Mouse (Mus musculus): ENCODE data around the gene Usp34. TPM values are rescaled to one million over a fixed set of nuclear protein-coding genes. Genes with fewer than 3 reads are reported as not detected.
"Not testable (repeated sequence)": the region's sequence is repeated elsewhere in the genome, so short reads cannot be mapped to it uniquely, and the experiment has no call there.

Usp34 gene
- 57.2 and 77.0 TPM in 2 replicates for total RNA-seq (2017)

DNA sequence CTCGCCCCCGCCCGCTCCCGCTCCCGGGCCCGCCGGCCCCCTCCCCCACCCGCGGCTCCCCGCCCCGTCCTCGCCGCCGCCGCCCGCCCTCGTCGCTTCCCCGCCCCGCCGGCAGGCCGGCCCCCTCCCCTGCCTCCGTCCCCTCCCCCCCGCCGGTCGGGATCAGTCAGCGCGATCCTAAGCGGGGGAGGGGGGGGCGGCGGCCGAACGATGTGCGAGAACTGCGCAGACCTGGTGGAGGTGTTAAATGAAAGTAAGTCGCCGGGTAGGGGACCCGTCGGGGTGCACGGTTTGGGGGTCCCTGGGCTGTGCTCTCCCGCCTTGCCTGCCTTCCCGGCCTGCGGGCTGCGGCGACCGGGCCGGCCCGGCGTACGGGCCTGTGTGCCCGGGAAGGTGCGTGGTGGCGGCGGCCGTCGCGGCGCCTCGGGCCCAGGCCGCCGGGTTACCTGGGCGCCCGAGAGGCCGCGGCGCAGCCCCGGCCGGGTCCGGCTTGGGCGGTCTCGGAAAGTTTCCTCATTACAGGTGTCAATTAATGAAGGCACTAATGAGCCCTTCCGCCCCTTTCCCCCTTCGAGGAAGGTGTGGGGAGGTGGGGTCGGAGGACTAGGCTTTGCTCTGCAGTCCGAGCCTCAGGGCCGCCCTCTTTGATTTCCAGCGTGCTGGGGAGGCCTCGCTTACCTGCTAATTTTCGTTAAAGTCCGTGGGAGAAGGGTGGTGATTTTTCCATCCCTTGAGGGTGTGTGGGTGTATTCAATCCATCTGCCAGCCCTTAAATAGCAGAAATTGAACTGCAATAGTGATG is at the start of gene Usp34:
Gene Usp34, plus strand, starts transcription at position 132 of the 802 bp plus-strand sequence.
- no peak for ATAC-seq (replicated peaks in 1 of 2; ENCODE audit: insufficient read depth in 1 of 2, low FRiP score in 2 of 2, low TSS enrichment in 1 of 2, low read depth in 1 of 2, poor library complexity in 2 of 2, severe bottlenecking in 2 of 2)

GRCm38 (mm10) chr11:23259073-23259472 is 47.6 kb upstream of the Usp34 start:
- ATAC-seq (replicated peaks in 1 of 2; ENCODE audit: insufficient read depth in 1 of 2, low FRiP score in 2 of 2, low TSS enrichment in 1 of 2, low read depth in 1 of 2, poor library complexity in 2 of 2, severe bottlenecking in 2 of 2), result no peak

GRCm38 (mm10) chr11:23259481-23259880 is 47.2 kb upstream of the Usp34 start:
- ATAC-seq (replicated peaks in 1 of 2; ENCODE audit: insufficient read depth in 1 of 2, low FRiP score in 2 of 2, low TSS enrichment in 1 of 2, low read depth in 1 of 2, poor library complexity in 2 of 2, severe bottlenecking in 2 of 2), result no peak

GRCm38 (mm10) chr11:23260186-23260585 is 46.5 kb upstream of the Usp34 start:
- no peak for ATAC-seq (replicated peaks in 1 of 2; ENCODE audit: insufficient read depth in 1 of 2, low FRiP score in 2 of 2, low TSS enrichment in 1 of 2, low read depth in 1 of 2, poor library complexity in 2 of 2, severe bottlenecking in 2 of 2)

- ATAC-seq (replicated peaks in 1 of 2; ENCODE audit: insufficient read depth in 1 of 2, low FRiP score in 2 of 2, low TSS enrichment in 1 of 2, low read depth in 1 of 2, poor library complexity in 2 of 2, severe bottlenecking in 2 of 2), result no peak
Measured at GRCm38 (mm10) chr11:23261490-23261889, 45.2 kb upstream of the Usp34 start.

DNA sequence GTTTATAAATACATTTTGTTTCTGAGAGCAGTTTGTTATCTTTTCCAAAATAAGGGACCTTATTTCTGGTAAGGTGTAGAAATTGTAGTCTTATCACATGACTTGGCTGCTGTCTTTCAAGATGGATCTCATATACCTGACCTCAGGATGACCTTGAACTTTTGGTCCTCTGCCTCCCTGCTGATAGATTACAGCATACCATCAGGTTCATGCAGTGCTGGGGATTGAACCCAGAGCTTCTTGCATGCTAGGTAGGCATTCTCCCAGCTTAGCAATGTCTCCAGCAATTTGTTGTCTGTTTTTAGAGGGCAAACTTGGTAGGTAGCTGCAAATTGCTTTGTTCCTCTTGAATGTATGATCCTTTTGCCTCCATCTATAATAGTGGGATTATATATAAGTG is 41.7 kb upstream of the Usp34 start:
- ATAC-seq (replicated peaks in 1 of 2; ENCODE audit: insufficient read depth in 1 of 2, low FRiP score in 2 of 2, low TSS enrichment in 1 of 2, low read depth in 1 of 2, poor library complexity in 2 of 2, severe bottlenecking in 2 of 2), result no peak

DNA sequence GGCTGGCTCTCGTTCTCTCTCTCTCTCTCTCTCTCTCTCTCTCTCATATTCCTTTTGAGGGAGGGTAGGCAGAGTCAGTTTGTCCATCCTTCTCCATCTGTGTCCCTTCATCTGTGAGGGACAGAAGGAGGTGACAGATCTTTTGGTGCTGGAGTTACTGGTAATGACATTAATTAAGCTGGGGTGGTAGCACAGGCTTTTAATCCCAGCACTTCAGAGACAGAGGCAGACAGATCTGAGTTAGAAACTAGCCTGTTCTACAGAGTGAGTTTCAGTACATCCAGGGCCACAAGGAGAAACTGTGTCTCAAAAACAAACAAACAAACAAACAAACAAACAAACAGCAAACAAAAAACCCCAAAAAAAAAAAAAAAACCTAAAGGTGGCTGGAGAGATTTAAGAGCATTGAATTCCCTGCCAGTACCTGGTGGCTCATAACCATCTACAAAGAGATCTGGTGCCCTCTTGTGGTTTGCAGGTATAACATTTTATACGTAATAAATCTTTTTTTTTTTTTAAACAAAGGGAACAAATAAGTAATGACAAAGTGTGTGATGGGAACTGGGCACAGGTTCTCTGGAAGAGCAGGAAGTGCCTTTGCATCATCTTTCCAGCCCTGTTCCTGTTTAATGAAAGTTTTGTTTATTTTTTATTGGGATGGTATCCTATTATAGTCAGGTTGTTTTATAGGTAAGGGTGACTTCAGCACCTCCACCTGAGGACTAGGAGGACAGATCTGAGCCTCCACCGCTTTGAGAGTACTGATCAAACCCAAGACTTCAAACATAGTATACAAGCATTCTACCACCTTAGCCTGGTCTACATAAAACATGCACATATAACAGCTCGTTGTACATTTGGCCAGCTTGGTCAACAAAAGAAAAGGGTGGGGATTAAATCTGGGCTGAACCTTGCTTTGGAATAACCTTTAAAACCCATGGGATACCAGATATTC is 34.6 kb upstream of the Usp34 start:
- ATAC-seq (replicated peaks in 1 of 2; ENCODE audit: insufficient read depth in 1 of 2, low FRiP score in 2 of 2, low TSS enrichment in 1 of 2, low read depth in 1 of 2, poor library complexity in 2 of 2, severe bottlenecking in 2 of 2), result peak in 1 of 2 experiments; percentile 58; a peak in 2 of 4 replicates

GRCm38 (mm10) chr11:23275780-23276179 is 30.9 kb upstream of the Usp34 start:
- no peak for ATAC-seq (replicated peaks in 1 of 2; ENCODE audit: insufficient read depth in 1 of 2, low FRiP score in 2 of 2, low TSS enrichment in 1 of 2, low read depth in 1 of 2, poor library complexity in 2 of 2, severe bottlenecking in 2 of 2)

- no peak for ATAC-seq (replicated peaks in 1 of 2; ENCODE audit: insufficient read depth in 1 of 2, low FRiP score in 2 of 2, low TSS enrichment in 1 of 2, low read depth in 1 of 2, poor library complexity in 2 of 2, severe bottlenecking in 2 of 2)
Measured at GRCm38 (mm10) chr11:23284469-23284868, 22.2 kb upstream of the Usp34 start.

DNA sequence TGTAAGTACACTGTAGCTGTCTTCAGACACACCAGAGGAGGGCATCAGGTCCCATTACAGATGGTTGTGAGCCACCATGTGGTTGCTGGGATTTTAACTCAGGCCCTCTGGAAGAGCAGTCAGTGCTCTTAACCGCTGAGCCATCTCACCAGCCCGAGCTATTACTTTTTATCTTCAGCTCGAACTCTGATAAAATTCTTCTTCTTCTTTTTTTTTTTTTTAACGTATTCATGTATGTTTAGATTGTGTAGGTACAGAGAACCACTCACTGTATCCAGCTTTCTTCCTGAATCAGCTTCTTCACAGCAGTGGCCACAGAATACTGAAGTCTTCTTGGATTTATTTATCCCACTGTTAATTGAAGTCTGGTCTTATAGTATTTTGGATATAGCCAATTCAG is 17.8 kb upstream of the Usp34 start:
- not testable (repeated sequence) for ATAC-seq (replicated peaks in 1 of 2; ENCODE audit: insufficient read depth in 1 of 2, low FRiP score in 2 of 2, low TSS enrichment in 1 of 2, low read depth in 1 of 2, poor library complexity in 2 of 2, severe bottlenecking in 2 of 2)

- ATAC-seq (replicated peaks in 1 of 2; ENCODE audit: insufficient read depth in 1 of 2, low FRiP score in 2 of 2, low TSS enrichment in 1 of 2, low read depth in 1 of 2, poor library complexity in 2 of 2, severe bottlenecking in 2 of 2), result no peak
Measured at GRCm38 (mm10) chr11:23297379-23297778, 9.3 kb upstream of the Usp34 start.

GRCm38 (mm10) chr11:23298301-23298700 is 8.4 kb upstream of the Usp34 start:
- no peak for ATAC-seq (replicated peaks in 1 of 2; ENCODE audit: insufficient read depth in 1 of 2, low FRiP score in 2 of 2, low TSS enrichment in 1 of 2, low read depth in 1 of 2, poor library complexity in 2 of 2, severe bottlenecking in 2 of 2)

DNA sequence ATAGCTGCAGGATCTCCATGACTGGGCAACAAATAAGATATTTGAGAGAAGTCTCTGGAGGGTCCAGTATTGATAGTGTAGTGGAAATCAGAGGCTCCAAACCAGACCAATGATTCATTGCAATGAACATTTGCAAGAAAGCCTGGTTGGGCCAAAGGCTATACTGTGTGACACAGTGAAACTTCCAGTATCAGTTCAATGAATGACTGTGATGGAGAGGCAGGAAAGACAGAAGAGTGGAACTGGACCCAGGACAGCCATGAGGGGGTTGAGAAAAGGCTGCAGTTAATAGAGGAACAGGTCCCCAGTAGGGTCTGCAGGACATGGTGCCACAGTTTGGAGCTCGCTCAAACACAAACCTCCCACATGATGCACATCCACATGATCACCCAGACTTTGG is 6.8 kb upstream of the Usp34 start:
- no peak for ATAC-seq (replicated peaks in 1 of 2; ENCODE audit: insufficient read depth in 1 of 2, low FRiP score in 2 of 2, low TSS enrichment in 1 of 2, low read depth in 1 of 2, poor library complexity in 2 of 2, severe bottlenecking in 2 of 2)

GRCm38 (mm10) chr11:23303126-23303525 is 3.6 kb upstream of the Usp34 start:
- no peak for ATAC-seq (replicated peaks in 1 of 2; ENCODE audit: insufficient read depth in 1 of 2, low FRiP score in 2 of 2, low TSS enrichment in 1 of 2, low read depth in 1 of 2, poor library complexity in 2 of 2, severe bottlenecking in 2 of 2)

- not testable (repeated sequence) for ATAC-seq (replicated peaks in 1 of 2; ENCODE audit: insufficient read depth in 1 of 2, low FRiP score in 2 of 2, low TSS enrichment in 1 of 2, low read depth in 1 of 2, poor library complexity in 2 of 2, severe bottlenecking in 2 of 2)
Measured at GRCm38 (mm10) chr11:23305101-23305672, 1.5 kb upstream of the Usp34 start.

- ATAC-seq (replicated peaks in 1 of 2; ENCODE audit: insufficient read depth in 1 of 2, low FRiP score in 2 of 2, low TSS enrichment in 1 of 2, low read depth in 1 of 2, poor library complexity in 2 of 2, severe bottlenecking in 2 of 2), result peak; percentile 97 to 98
Measured at GRCm38 (mm10) chr11:23305673-23306608, 754 bp upstream of the Usp34 start.

DNA sequence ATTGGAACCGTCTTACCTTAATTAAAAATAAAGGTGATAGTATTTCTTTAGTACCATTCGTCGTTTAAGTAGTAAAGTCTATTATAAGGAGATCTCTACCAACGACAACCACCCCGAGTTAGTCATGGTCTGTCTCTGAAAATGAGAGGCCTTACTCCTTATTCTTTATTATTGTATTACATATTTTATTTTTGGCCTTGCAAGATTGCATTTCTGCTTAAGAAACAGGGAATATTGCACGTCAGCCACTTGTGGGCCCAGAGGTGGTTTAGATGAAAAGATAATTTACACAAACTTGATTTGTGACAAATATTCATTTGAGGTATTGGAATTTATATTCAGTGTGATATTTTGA is 848 bp downstream of the Usp34 start:
- ATAC-seq (replicated peaks in 1 of 2; ENCODE audit: insufficient read depth in 1 of 2, low FRiP score in 2 of 2, low TSS enrichment in 1 of 2, low read depth in 1 of 2, poor library complexity in 2 of 2, severe bottlenecking in 2 of 2), result no peak

All from hematopoietic stem cell, adult 5-6 weeks (primary cell).